Mouse (Mus musculus) liver, adult 2 months (tissue): ENCODE results near the gene Mark1.

Experiments used
- CTCF ChIP-seq: fragments of 200-500 bp; IDR thresholded peaks from 2 replicates; pipeline ENCODE4 v1.5.1; 2011; ENCODE audit warnings: low read depth, low read length, control low read depth
- POLR2A ChIP-seq: fragments of 200-500 bp; IDR thresholded peaks from 2 replicates; pipeline ENCODE4 v1.6.1; 2011; ENCODE audit warnings: low read length, control low read depth; ENCODE audit not compliant: insufficient read depth; ENCODE audit errors: extremely low read depth

DNA sequence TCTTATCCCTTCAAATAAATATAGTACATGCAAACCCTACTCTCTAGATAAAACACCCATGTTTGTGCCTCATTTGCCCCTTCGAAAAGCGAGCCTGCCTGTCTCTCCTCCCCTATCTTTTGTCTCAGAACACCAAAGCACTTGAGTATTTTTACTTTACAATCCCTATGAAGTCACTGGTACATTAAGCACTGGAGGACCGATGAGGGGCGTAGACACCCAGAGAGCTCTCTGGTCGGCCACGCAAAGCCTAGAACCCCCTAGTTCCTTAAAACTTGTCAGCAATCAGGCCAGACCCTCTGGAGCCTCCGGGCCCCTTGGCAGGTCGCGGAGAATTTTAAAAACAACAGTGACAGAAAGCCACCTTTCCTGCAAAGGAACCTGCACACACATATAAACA, 1.2 kb downstream of the Mark1 start:
- TF ChIP-seq CTCF (no peak), POLR2A (no peak)
